Mouse (Mus musculus): ENCODE data around the gene Bcl2l14.

Gene Bcl2l14

GRCm38 (mm10) chr6:134443925-134444324 lies 47.8 kb downstream of the Bcl2l14 start:
- no peak for DNase-seq (ENCODE audit: low spot score)

DNA sequence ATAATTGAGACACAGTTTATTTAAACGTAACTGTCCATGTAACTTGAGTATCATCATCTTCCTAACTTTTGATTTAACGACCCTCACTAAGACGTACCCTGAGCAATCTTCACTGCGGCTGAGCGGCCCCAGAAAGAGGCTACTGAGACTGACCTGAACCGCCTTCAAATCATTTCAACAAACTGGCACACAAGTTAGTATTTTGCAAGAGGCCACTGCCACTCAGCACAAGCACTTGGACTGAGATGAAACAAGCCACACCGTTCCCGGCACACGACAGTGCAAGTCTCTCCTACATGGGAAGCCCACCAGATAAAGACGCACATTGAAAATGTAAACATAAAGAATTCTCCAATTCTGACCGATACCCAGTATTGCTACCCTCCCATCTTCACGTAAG lies 52.3 kb downstream of the Bcl2l14 start:
- DNase-seq (ENCODE audit: low spot score): no peak

DNA sequence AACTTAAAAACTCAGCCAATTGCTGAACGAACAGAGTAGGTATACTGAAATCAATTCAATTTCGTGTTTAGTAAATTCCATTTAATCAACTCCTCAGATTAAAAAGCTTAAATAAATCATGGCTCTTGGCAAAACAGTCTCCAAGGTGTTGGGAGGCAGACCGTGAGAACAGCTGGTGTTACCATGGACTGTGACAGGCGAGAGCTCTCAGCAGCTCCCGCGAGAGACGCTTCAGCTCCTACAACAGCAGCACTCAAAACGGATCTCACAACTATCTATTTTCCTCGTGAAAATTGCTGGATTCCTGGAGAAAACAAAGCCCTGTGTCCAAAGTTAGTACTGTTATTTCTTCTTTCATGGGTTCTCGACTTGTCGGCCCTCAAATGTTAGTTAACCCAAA lies 53.8 kb downstream of the Bcl2l14 start:
- no peak for DNase-seq (ENCODE audit: low spot score)

DNA sequence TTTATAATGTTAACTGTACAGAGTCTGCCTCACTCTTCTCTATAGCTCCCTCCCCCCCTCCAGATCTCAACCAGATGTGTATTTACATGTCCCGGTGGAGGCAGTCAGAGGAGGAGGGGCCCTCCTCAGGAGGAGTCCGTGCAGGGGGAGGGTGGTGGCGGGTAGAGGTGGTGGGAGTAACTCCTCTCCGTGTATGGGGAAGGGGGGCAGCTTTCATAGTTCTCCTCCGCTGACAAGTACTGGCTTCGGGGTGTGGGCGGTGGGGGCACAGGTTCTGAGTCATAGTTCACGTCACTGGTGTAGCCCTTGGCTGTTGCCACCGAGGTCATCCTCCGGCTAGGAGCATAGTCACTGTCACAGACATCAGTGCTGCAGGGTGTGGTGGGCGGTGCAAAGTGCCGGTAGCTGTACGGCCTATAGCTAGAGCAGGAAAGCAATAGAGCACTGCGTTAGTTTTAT lies 54.6 kb downstream of the Bcl2l14 start:
- DNase-seq (ENCODE audit: low spot score): peak; percentile 41

DNA sequence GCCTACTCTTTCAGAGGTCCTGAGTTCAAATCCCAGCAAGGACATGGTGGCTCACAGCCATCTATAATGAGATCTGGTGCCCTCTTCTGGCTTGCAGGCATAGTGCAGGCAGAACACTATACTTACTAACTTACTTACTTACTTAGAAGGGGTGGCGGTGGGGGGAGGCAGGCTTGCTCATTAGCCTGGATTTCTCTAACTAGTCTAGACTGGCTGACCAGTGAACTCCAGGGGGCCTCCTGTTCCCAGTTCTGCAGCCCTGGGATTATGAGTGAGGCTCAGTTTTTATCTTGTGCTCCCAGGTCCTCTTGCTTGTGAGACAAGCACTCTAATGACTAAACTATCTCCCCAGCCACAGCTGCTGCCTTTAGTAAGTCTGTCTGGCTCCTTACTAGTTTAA lies 58.0 kb downstream of the Bcl2l14 start:
- no peak for DNase-seq (ENCODE audit: low spot score)

GRCm38 (mm10) chr6:134458376-134458775 lies 62.3 kb downstream of the Bcl2l14 start:
- DNase-seq (ENCODE audit: low spot score): no peak

- no peak for DNase-seq (ENCODE audit: low spot score)
Observed at GRCm38 (mm10) chr6:134461175-134461574, 65.1 kb downstream of the Bcl2l14 start.

GRCm38 (mm10) chr6:134466671-134467229 lies 70.6 kb downstream of the Bcl2l14 start:
- no peak for DNase-seq (ENCODE audit: low spot score)

DNA sequence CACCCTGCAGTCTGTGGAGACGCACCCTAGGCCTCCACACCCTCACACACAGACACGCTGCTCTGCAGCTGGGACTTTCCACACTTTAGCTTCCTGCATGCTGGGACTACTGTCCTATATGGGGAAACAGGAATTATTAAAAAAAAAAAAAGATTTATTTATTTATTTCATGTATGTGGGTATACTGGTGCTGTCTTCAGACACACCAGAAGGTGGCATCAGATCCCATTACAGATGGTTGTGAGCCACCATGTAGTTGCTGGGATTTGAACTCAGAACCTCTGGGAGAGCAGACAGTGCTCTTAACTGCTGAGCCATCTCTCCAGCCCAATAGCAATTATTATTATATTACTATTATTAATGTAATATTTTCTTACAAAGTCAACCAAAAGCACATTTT lies 73.2 kb downstream of the Bcl2l14 start:
- no peak for DNase-seq (ENCODE audit: low spot score)

- peak; percentile 83 for DNase-seq (ENCODE audit: low spot score)
Observed at GRCm38 (mm10) chr6:134470857-134471256, 74.7 kb downstream of the Bcl2l14 start.

DNA sequence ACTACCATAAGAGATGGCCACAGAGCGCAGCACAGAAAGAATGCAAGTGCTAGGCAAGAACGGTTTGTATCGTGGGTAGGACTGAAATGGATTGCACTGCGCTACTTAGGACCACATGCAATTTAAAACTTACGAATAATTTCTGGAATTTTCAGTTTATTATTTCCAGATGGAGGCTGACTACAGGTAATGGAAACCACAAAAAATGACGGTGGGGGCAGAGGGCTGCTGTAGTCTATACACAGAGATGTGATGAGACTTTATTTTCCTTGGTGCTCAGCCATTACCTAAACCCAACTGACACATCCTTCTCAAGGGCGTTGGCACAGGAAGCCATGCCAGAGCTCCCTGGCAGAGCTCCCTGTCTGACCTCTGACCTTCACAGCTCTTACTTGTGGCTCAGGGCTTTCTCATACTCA lies 77.0 kb downstream of the Bcl2l14 start:
- DNase-seq (ENCODE audit: low spot score): no peak

DNA sequence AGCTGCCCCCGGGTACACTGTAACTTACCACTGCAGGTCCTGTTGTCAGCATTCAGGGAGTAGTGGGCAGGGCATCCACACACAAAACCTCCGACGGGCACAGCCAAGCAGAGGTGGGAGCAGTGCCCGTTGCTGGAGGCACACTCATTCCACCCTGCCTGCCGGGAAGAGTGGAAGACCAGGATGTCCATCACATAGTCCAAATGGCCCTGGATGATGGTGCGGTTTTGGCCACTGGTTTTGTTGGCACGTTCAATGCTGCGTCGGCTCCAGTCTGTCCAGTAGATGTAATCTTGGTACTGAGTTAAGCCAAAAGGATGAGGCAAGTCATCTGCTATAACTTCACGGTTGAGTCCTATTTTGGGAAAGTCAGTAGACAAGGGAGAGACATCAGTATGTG lies 83.4 kb downstream of the Bcl2l14 start:
- no peak for DNase-seq (ENCODE audit: low spot score)

DNA sequence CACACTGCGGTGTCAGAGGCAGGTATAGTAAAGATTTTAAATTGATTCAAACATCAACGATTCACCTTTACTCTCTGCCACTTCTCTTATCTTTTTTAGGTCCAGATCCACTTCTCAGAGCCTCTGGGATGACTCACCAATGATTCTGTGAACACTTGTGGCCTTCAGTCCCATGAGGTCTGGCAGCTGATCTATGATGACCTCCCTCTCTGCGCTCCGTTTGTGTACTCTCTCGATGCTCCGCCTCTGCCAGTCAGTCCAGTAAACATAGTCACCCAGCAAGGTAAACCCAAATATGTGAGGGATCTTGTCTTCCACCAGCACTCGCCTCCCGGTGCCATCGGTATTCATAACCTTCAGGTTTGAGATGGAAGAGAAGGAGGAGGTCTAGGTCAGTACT lies 90.2 kb downstream of the Bcl2l14 start:
- DNase-seq (ENCODE audit: low spot score): no peak
